In genomic region chr19:59451441-59451951, GRCm38 (mm10) we compare ENCODE assay signal across 12 mouse cellular contexts. TPM values are rescaled to one million over a fixed set of nuclear protein-coding genes. Genes with fewer than 3 reads are reported as not detected.
DNase-seq lines count a peak whose midpoint lies in the region; ATAC-seq lines count a peak whose summit lies in the region.
"Had no signal": no experiment of that assay in that cellular context is flagged by ENCODE, and none has a peak within 500 bp of the region (broad histone marks: within the 10 kb centered on the region; RNA-seq: fewer than 3 reads in every experiment).

No protein-coding gene starts in this region.

- no peak overlapping the region for H3K27ac ChIP-seq in intestine, embryonic 15.5 days
- no peak overlapping the region for H3K27ac ChIP-seq in intestine, embryonic 16.5 days (ENCODE audit: low read length)
- H3K27ac ChIP-seq in forebrain, embryonic 16.5 days (ENCODE audit: low read length), result no peak overlapping the region; the same call in 1 of the 2 replicates
- no peak overlapping the region for H3K27ac ChIP-seq in midbrain, embryonic 12.5 days (replicated peaks)

- no peaks in the 10 kb centered on the region for H3K9me3 ChIP-seq in intestine, embryonic 15.5 days
- H3K9me3 ChIP-seq in intestine, embryonic 16.5 days (ENCODE audit: control insufficient read depth, low read length), result no peaks in the 10 kb centered on the region
- no peaks in the 10 kb centered on the region for H3K9me3 ChIP-seq in forebrain, embryonic 16.5 days (ENCODE audit: control insufficient read depth, low read length)
- no peaks in the 10 kb centered on the region for H3K9me3 ChIP-seq in midbrain, embryonic 12.5 days

- peak; percentile 81 for DNase-seq in embryo, embryonic 10 days (ENCODE audit: low spot score)
- no peak for DNase-seq in urinary bladder, postnatal 25 days (ENCODE audit: low spot score)
- no peak for DNase-seq in left cerebral cortex, postnatal 4 days
- DNase-seq in lung, postnatal 14 days, result no peak
- DNase-seq: adrenal gland, postnatal 10 days; lung, postnatal 36 days; right cerebral cortex, postnatal 4 days had no signal

- WGBS in intestine, embryonic 15.5 days, result under 1% methylated on average over 31 of the region's 31 CpGs
- 1% methylated on average over 31 of the region's 31 CpGs for WGBS in intestine, embryonic 16.5 days
- 1% methylated on average over 31 of the region's 31 CpGs for WGBS in forebrain, embryonic 16.5 days
- under 1% methylated on average over 31 of the region's 31 CpGs for WGBS in midbrain, embryonic 12.5 days

- H3K36me3 ChIP-seq in intestine, embryonic 15.5 days, result no peaks in the 10 kb centered on the region
- no peaks in the 10 kb centered on the region for H3K36me3 ChIP-seq in intestine, embryonic 16.5 days (ENCODE audit: control insufficient read depth, insufficient read depth, low read length)
- H3K36me3 ChIP-seq in forebrain, embryonic 16.5 days (ENCODE audit: control insufficient read depth, insufficient read depth), result no peaks in the 10 kb centered on the region
- no peaks in the 10 kb centered on the region for H3K36me3 ChIP-seq in midbrain, embryonic 12.5 days

- 0 out of 2 replicates have a peak overlapping the region, but pooled peaks have one; percentile 17 for H3K4me2 ChIP-seq in intestine, embryonic 15.5 days (replicated peaks)
- H3K4me2 ChIP-seq in intestine, embryonic 16.5 days (ENCODE audit: low read depth, low read length), result no peak overlapping the region
- peak overlapping the region; percentile 75 for H3K4me2 ChIP-seq in forebrain, embryonic 16.5 days (ENCODE audit: low read length)
- peak overlapping the region; percentile 46 for H3K4me2 ChIP-seq in midbrain, embryonic 12.5 days (replicated peaks)

- intact Hi-C loops in left cerebral cortex, postnatal 4 days (cut with DNase I), result loop anchor here (5.0 to 10.0 kb wide), 2 partner anchors 691 to 873 kb away; no protein-coding TSS in a partner anchor

- no peak overlapping the region for H3K4me3 ChIP-seq in intestine, embryonic 15.5 days (replicated peaks)
- no peak overlapping the region for H3K4me3 ChIP-seq in intestine, embryonic 16.5 days (ENCODE audit: low read length)
- peak overlapping the region; percentile 44 for H3K4me3 ChIP-seq in forebrain, embryonic 16.5 days (replicated peaks; ENCODE audit: low read length)
- peak overlapping the region; percentile 28 for H3K4me3 ChIP-seq in midbrain, embryonic 12.5 days

- no peak overlapping the region for H3K9ac ChIP-seq in intestine, embryonic 15.5 days
- no peak overlapping the region for H3K9ac ChIP-seq in intestine, embryonic 16.5 days (ENCODE audit: low read depth, low read length)
- peak overlapping the region; percentile 58 for H3K9ac ChIP-seq in forebrain, embryonic 16.5 days (replicated peaks; ENCODE audit: low read depth, low read length)
- 0 out of 2 replicates have a peak overlapping the region, but pooled peaks have one; percentile 28 for H3K9ac ChIP-seq in midbrain, embryonic 12.5 days (replicated peaks)

- H3K27me3 ChIP-seq in intestine, embryonic 15.5 days (replicated peaks), result peaks cover 84% of the 10 kb centered on the region
- peaks cover 84% of the 10 kb centered on the region for H3K27me3 ChIP-seq in intestine, embryonic 16.5 days (replicated peaks; ENCODE audit: control insufficient read depth, insufficient read depth, low read length)
- H3K27me3 ChIP-seq in forebrain, embryonic 16.5 days (replicated peaks; ENCODE audit: control insufficient read depth, insufficient read depth, low read length), result peaks cover 45% of the 10 kb centered on the region
- H3K27me3 ChIP-seq in midbrain, embryonic 12.5 days, result peaks cover 94% of the 10 kb centered on the region
- H3K27me3 ChIP-seq: CH12.LX had no signal

- ATAC-seq in intestine, embryonic 15.5 days, result no peak
- no peak for ATAC-seq in intestine, embryonic 16.5 days
- ATAC-seq in forebrain, embryonic 16.5 days, result peak; percentile 54; the same call in 1 of the 2 replicates
- ATAC-seq in midbrain, embryonic 12.5 days (ENCODE audit: low FRiP score, low read depth), result peak; percentile 44; the same call in 1 of the 2 replicates

- 0 out of 2 replicates have a peak, but pooled peaks cover 5% of the 10 kb centered on the region for H3K4me1 ChIP-seq in intestine, embryonic 15.5 days (replicated peaks)
- H3K4me1 ChIP-seq in intestine, embryonic 16.5 days (ENCODE audit: control insufficient read depth, insufficient read depth, low read length), result no peaks in the 10 kb centered on the region
- H3K4me1 ChIP-seq in forebrain, embryonic 16.5 days (replicated peaks; ENCODE audit: control insufficient read depth, insufficient read depth, low read length), result peaks cover 23% of the 10 kb centered on the region
- peaks cover 30% of the 10 kb centered on the region for H3K4me1 ChIP-seq in midbrain, embryonic 12.5 days

RNA-seq across cellular contexts. Expression of gene Emx2, which starts 6.7 kb away (rescaled TPM):
- 0.10 and 0.43 TPM in 2 replicates for polyA plus RNA-seq in intestine, embryonic 15.5 days (2015; fragmentation: Nextera tagmentation; extraction: Ambion mirVana)
- polyA plus RNA-seq in intestine, embryonic 16.5 days (2015; fragmentation: Nextera tagmentation; extraction: Ambion mirVana), result not detected in 2 replicates
- polyA plus RNA-seq in forebrain, embryonic 16.5 days (2015; fragmentation: Nextera tagmentation; extraction: Ambion mirVana), result 13.1 and 13.8 TPM in 2 replicates
- 17.9 and 23.7 TPM in 2 replicates for polyA plus RNA-seq in midbrain, embryonic 12.5 days (2016; fragmentation: Nextera tagmentation; extraction: Ambion mirVana)
- 10 to 100 TPM in 1 of 2 experiments, 1 to 10 TPM in 1; 9.1 to 12.7 TPM for total RNA-seq in left cerebral cortex, postnatal 4 days (2021)
- total RNA-seq: CH12.LX had no signal

Comparison
In these comparisons a context has a peak if more than half of its experiments do, and no peak if none do; other contexts are left out.
1. ATAC-seq: peak in forebrain, embryonic 16.5 days (single experiment) and midbrain, embryonic 12.5 days (single experiment); none in intestine, embryonic 15.5 days (single experiment) and intestine, embryonic 16.5 days (single experiment).
2. H3K4me3 ChIP-seq: peak in forebrain, embryonic 16.5 days (single experiment) and midbrain, embryonic 12.5 days (single experiment); none in intestine, embryonic 15.5 days (single experiment) and intestine, embryonic 16.5 days (single experiment).
3. H3K9ac ChIP-seq: peak in forebrain, embryonic 16.5 days (single experiment) and midbrain, embryonic 12.5 days (single experiment); none in intestine, embryonic 15.5 days (single experiment) and intestine, embryonic 16.5 days (single experiment).